Mouse (Mus musculus) kidney, adult 2 months (tissue): ENCODE results near the gene Unk.

Source experiments
- CTCF ChIP-seq: fragments of 200-500 bp; conservative IDR thresholded peaks from 2 replicates; pipeline ENCODE4 v1.5.1; 2011; ENCODE audit warnings: low read depth, mild to moderate bottlenecking, control low read depth, low read length, moderate library complexity, mixed read lengths; ENCODE audit not compliant: insufficient read depth, insufficient read length
- POLR2A ChIP-seq: fragments of 200-500 bp; IDR thresholded peaks from one replicate; pipeline ENCODE4 v1.6.1; 2011; ENCODE audit warnings: low read depth, low read length, control low read depth

- TF ChIP-seq CTCF (no peak), POLR2A (no peak)
Observed at GRCm38 (mm10) chr11:116055873-116056272, 25.8 kb downstream of the Unk start.
